Mouse (Mus musculus): ENCODE results near the gene Olfr282.

- TF ChIP-seq CTCF (IDR thresholded peaks at IDR 0.05; ENCODE audit: low read depth) = no peak
- no peak for TF ChIP-seq EP300 (optimal IDR thresholded peaks at IDR 0.05)
Measured at GRCm38 (mm10) chr15:98471539-98471938, 40.5 kb downstream of the Olfr282 start.

All from stomach, postnatal 0 days (tissue).